In genomic region chr11:114093636-114094035, GRCm38 (mm10) we compare ENCODE assay signal across 17 mouse cellular contexts.
"Had no signal": no experiment of that assay in that cellular context is flagged by ENCODE, and none has a peak within 500 bp of the region (broad histone marks: within the 10 kb centered on the region; RNA-seq: fewer than 3 reads in every experiment).

No protein-coding gene starts in this region.

- H3K36me3 ChIP-seq: kidney, embryonic 15.5 days; limb, embryonic 12.5 days; limb, embryonic 15.5 days; midbrain, embryonic 13.5 days had no signal

- H3K4me2 ChIP-seq: kidney, embryonic 15.5 days; limb, embryonic 12.5 days; limb, embryonic 15.5 days; liver, embryonic 11.5 days; lung, embryonic 14.5 days; midbrain, embryonic 13.5 days had no signal

- H3K4me3 ChIP-seq: kidney, embryonic 15.5 days; limb, embryonic 12.5 days; limb, embryonic 15.5 days; midbrain, embryonic 13.5 days had no signal

- H3K9ac ChIP-seq: kidney, embryonic 15.5 days; limb, embryonic 12.5 days; limb, embryonic 15.5 days; liver, embryonic 14.5 days; liver, postnatal 0 days; lung, embryonic 14.5 days; midbrain, embryonic 13.5 days had no signal

- H3K27me3 ChIP-seq: kidney, embryonic 15.5 days; limb, embryonic 12.5 days; limb, embryonic 15.5 days; midbrain, embryonic 13.5 days had no signal

- H3K27ac ChIP-seq: kidney, embryonic 15.5 days; limb, embryonic 12.5 days; limb, embryonic 15.5 days; liver, embryonic 14.5 days; macrophage; midbrain, embryonic 13.5 days had no signal

- H3K4me1 ChIP-seq: kidney, embryonic 15.5 days; limb, embryonic 12.5 days; limb, embryonic 15.5 days; midbrain, embryonic 13.5 days had no signal

- H3K9me3 ChIP-seq: kidney, embryonic 15.5 days; limb, embryonic 12.5 days; limb, embryonic 15.5 days; midbrain, embryonic 13.5 days had no signal

- DNase-seq: kidney, adult 2 months; kidney, postnatal 14 days; kidney, postnatal 4 days; left cerebral cortex, postnatal 4 days; liver, postnatal 0 days; lung, embryonic 14.5 days; thymus, postnatal 25 days had no signal

- ATAC-seq: intestine, postnatal 0 days; liver, postnatal 0 days; lung, postnatal 0 days; midbrain, embryonic 13.5 days; midbrain, embryonic 16.5 days had no signal
